Mouse (Mus musculus): ENCODE results near the gene Tprgl. TPM values are rescaled to one million over a fixed set of nuclear protein-coding genes. Genes with fewer than 3 reads are reported as not detected.

Gene Tprgl
- polyA plus RNA-seq, 1 experiment from 2014 or later: 125 TPM

GRCm38 (mm10) chr4:154197961-154198360 is 37.5 kb upstream of the Tprgl start:
- Histone ChIP-seq H3K27ac (ENCODE audit: low read depth, low read length) (no peak overlapping the region), H3K27me3 (ENCODE audit: control insufficient read depth, insufficient read depth, low read length) (no peaks in the 10 kb centered on the region), H3K36me3 (ENCODE audit: control insufficient read depth, insufficient read depth, low read length) (no peaks in the 10 kb centered on the region), H3K4me3 (ENCODE audit: low read depth, low read length) (no peak overlapping the region), H3K9ac (ENCODE audit: low read depth, low read length) (no peak overlapping the region), H3K4me2 (no peak overlapping the region), H3K4me1 (ENCODE audit: control insufficient read depth, insufficient read depth, low read length) (peaks cover 8% of the 10 kb centered on the region), H3K9me3 (replicated peaks; ENCODE audit: control insufficient read depth, low read length) (no peaks in the 10 kb centered on the region)
- 48% methylated on average over 6 of the region's 6 CpGs for WGBS (ENCODE audit: insufficient replicate concordance)
- 0 out of 2 replicates have a peak, but pooled peaks have one; percentile 12 for ATAC-seq (replicated peaks; ENCODE audit: insufficient number of reproducible peaks, low FRiP score, low TSS enrichment)

DNA sequence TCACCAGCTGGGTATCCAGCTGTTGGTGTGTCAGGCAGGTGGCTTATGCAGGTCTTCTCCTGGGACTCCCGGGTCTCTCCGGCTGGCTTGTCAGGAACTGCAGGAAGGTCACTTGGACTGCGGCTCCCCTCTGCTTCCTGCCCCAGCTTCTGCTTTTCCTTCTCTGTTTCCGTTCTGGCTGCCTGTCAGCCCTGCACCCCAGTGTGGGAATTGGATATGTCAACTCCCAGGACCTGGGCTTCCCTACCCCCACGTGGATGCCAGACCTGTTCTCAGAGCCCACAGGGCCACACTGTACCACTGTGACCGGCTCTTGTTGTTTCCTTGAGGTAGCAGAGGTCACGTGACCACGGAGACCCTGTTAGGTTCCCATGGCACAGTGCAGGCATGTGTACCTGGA is 28.5 kb upstream of the Tprgl start:
- 51% methylated on average over 8 of the region's 8 CpGs for WGBS (ENCODE audit: insufficient replicate concordance)
- Histone ChIP-seq H3K4me2 (no peak overlapping the region), H3K27me3 (ENCODE audit: control insufficient read depth, insufficient read depth, low read length) (no peaks in the 10 kb centered on the region), H3K27ac (ENCODE audit: low read depth, low read length) (peak overlapping the region; percentile 24; the same call in 1 of the 2 replicates), H3K4me1 (ENCODE audit: control insufficient read depth, insufficient read depth, low read length) (no peaks in the 10 kb centered on the region; the same call in 1 of the 2 replicates), H3K9ac (ENCODE audit: low read depth, low read length) (no peak overlapping the region), H3K4me3 (ENCODE audit: low read depth, low read length) (no peak overlapping the region), H3K9me3 (replicated peaks; ENCODE audit: control insufficient read depth, low read length) (no peaks in the 10 kb centered on the region), H3K36me3 (ENCODE audit: control insufficient read depth, insufficient read depth, low read length) (no peaks in the 10 kb centered on the region)
- no peak for ATAC-seq (replicated peaks; ENCODE audit: insufficient number of reproducible peaks, low FRiP score, low TSS enrichment)

DNA sequence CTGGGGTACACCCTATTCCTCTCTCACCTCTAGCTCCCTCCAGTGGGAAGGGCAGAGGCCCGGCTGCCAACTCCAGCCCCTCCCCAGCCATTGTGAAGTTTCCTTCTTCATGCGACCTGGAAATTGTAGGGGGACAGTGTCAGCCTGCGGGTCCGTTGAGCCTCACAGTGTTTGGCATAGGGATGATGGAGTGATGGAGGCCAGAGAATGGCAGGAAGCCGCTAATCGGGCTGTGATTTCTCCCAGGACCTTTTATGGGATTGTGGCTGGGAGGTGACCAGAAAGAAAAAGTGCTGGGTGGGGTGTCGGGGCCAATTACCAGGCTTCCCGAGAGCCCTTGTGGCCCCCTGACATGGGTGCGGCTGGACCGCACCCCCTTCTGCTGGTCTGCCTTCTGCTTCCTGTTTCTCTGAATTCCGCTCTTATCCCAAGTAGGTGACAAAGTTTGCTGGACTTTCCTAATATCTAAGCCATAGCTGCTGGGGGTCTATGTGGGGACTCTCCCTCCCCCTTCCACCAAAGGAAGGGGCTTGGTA is 25.6 kb upstream of the Tprgl start:
- Histone ChIP-seq H3K9me3 (replicated peaks; ENCODE audit: control insufficient read depth, low read length) (no peaks in the 10 kb centered on the region), H3K27ac (ENCODE audit: low read depth, low read length) (no peak overlapping the region; the same call in 1 of the 2 replicates), H3K4me3 (ENCODE audit: low read depth, low read length) (no peak overlapping the region), H3K36me3 (ENCODE audit: control insufficient read depth, insufficient read depth, low read length) (no peaks in the 10 kb centered on the region), H3K27me3 (ENCODE audit: control insufficient read depth, insufficient read depth, low read length) (no peaks in the 10 kb centered on the region), H3K9ac (ENCODE audit: low read depth, low read length) (no peak overlapping the region), H3K4me1 (ENCODE audit: control insufficient read depth, insufficient read depth, low read length) (no peaks in the 10 kb centered on the region; the same call in 1 of the 2 replicates), H3K4me2 (no peak overlapping the region)
- 57% methylated on average over 11 of the region's 11 CpGs for WGBS (ENCODE audit: insufficient replicate concordance)
- no peak for ATAC-seq (replicated peaks; ENCODE audit: insufficient number of reproducible peaks, low FRiP score, low TSS enrichment)

DNA sequence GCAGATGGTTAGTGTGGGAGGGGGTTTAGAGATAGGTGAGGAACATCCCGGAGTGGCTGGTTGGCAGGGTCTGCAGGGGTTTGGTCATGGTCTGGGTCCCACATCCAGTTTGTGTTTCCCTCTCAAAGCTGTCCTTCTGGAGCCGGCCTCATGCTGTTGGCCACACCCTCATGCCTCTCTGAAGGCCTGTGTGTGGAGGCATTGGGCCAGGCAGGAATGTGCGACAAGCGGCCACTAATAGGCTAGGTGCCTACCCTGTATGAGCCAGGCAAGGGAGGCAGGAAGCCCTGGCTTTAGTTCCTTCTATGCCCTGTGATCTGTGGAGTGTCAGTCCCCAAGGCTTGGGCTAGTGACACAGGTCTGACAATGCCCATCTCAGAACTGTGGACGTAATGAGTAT is 24.5 kb upstream of the Tprgl start:
- ATAC-seq (replicated peaks; ENCODE audit: insufficient number of reproducible peaks, low FRiP score, low TSS enrichment): no peak
- no peaks in the 10 kb centered on the region for H3K27me3 ChIP-seq (ENCODE audit: control insufficient read depth, insufficient read depth, low read length)
- H3K9ac ChIP-seq (ENCODE audit: low read depth, low read length): no peak overlapping the region
- no peaks in the 10 kb centered on the region; the same call in 1 of the 2 replicates for H3K4me1 ChIP-seq (ENCODE audit: control insufficient read depth, insufficient read depth, low read length)
- 56% methylated on average over 5 of the region's 5 CpGs for WGBS (ENCODE audit: insufficient replicate concordance)
- H3K9me3 ChIP-seq (replicated peaks; ENCODE audit: control insufficient read depth, low read length): no peaks in the 10 kb centered on the region
- no peak overlapping the region for H3K4me2 ChIP-seq
- no peak overlapping the region for H3K27ac ChIP-seq (ENCODE audit: low read depth, low read length)
- no peak overlapping the region for H3K4me3 ChIP-seq (ENCODE audit: low read depth, low read length)
- no peaks in the 10 kb centered on the region for H3K36me3 ChIP-seq (ENCODE audit: control insufficient read depth, insufficient read depth, low read length)

DNA sequence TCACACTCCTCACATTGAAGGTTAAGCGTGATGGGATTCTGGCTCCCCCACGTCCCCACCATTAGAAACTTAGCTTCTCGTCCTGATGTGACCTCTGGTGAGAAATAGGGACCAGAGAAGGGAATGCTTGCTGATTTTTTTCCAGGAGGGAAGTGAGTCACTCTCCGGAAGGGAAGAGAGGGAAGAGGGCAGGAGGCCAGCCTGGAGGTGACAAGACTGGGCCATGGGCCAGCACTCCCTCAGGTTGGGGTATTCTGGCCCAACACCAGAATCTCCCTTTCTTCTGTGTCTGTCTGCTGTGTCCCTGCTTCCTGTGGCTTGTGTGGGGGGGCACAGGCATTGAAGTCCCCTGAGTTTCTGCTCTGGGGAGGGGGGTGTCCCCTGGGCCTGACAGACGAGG is 23.1 kb upstream of the Tprgl start:
- ATAC-seq (replicated peaks; ENCODE audit: insufficient number of reproducible peaks, low FRiP score, low TSS enrichment): no peak; the same call in 1 of the 2 replicates
- Histone ChIP-seq H3K4me3 (ENCODE audit: low read depth, low read length) (no peak overlapping the region), H3K36me3 (ENCODE audit: control insufficient read depth, insufficient read depth, low read length) (no peaks in the 10 kb centered on the region), H3K9ac (ENCODE audit: low read depth, low read length) (no peak overlapping the region), H3K4me2 (no peak overlapping the region), H3K4me1 (ENCODE audit: control insufficient read depth, insufficient read depth, low read length) (no peaks in the 10 kb centered on the region; the same call in 1 of the 2 replicates), H3K27me3 (ENCODE audit: control insufficient read depth, insufficient read depth, low read length) (no peaks in the 10 kb centered on the region), H3K9me3 (replicated peaks; ENCODE audit: control insufficient read depth, low read length) (no peaks in the 10 kb centered on the region), H3K27ac (ENCODE audit: low read depth, low read length) (no peak overlapping the region)
- 55% methylated on average over 5 of the region's 5 CpGs for WGBS (ENCODE audit: insufficient replicate concordance)

DNA sequence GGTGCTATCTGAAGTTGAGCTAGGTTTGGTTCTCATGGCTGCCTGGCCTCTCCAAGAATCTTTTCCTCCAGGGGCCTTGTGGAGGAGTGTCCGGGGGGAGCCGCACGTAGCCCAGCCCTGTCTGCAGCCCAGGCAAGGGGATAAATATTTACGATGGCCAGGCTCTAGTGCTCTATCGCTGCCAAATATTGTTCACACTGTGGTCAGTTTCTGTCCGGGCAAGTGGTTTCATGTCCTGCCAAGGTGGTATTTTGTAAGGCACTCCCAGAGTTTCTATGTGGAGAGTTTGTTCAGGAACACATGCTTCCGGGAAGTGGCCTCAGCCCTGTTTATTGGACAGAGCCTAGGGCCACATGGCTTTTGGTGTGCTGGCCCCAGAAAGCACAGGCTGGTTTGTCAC is 20.5 kb upstream of the Tprgl start:
- WGBS (ENCODE audit: insufficient replicate concordance): 74% methylated on average over 7 of the region's 7 CpGs
- H3K27ac ChIP-seq (ENCODE audit: low read depth, low read length): no peak overlapping the region
- no peak overlapping the region for H3K4me3 ChIP-seq (ENCODE audit: low read depth, low read length)
- no peaks in the 10 kb centered on the region; the same call in 1 of the 2 replicates for H3K4me1 ChIP-seq (ENCODE audit: control insufficient read depth, insufficient read depth, low read length)
- H3K27me3 ChIP-seq (ENCODE audit: control insufficient read depth, insufficient read depth, low read length): no peaks in the 10 kb centered on the region
- H3K36me3 ChIP-seq (ENCODE audit: control insufficient read depth, insufficient read depth, low read length): no peaks in the 10 kb centered on the region
- H3K4me2 ChIP-seq: no peak overlapping the region
- H3K9ac ChIP-seq (ENCODE audit: low read depth, low read length): no peak overlapping the region
- ATAC-seq (replicated peaks; ENCODE audit: insufficient number of reproducible peaks, low FRiP score, low TSS enrichment): no peak
- H3K9me3 ChIP-seq (replicated peaks; ENCODE audit: control insufficient read depth, low read length): no peaks in the 10 kb centered on the region

GRCm38 (mm10) chr4:154177257-154177656 is 16.8 kb upstream of the Tprgl start:
- Histone ChIP-seq H3K27ac (ENCODE audit: low read depth, low read length) (no peak overlapping the region), H3K4me1 (ENCODE audit: control insufficient read depth, insufficient read depth, low read length) (peaks cover under 1% of the 10 kb centered on the region; the same call in 1 of the 2 replicates), H3K9ac (ENCODE audit: low read depth, low read length) (no peak overlapping the region), H3K27me3 (ENCODE audit: control insufficient read depth, insufficient read depth, low read length) (peaks cover 26% of the 10 kb centered on the region), H3K4me2 (no peak overlapping the region), H3K36me3 (ENCODE audit: control insufficient read depth, insufficient read depth, low read length) (no peaks in the 10 kb centered on the region), H3K9me3 (replicated peaks; ENCODE audit: control insufficient read depth, low read length) (no peaks in the 10 kb centered on the region), H3K4me3 (ENCODE audit: low read depth, low read length) (no peak overlapping the region)
- WGBS (ENCODE audit: insufficient replicate concordance): 53% methylated on average over 8 of the region's 8 CpGs
- ATAC-seq (replicated peaks; ENCODE audit: insufficient number of reproducible peaks, low FRiP score, low TSS enrichment): no peak

DNA sequence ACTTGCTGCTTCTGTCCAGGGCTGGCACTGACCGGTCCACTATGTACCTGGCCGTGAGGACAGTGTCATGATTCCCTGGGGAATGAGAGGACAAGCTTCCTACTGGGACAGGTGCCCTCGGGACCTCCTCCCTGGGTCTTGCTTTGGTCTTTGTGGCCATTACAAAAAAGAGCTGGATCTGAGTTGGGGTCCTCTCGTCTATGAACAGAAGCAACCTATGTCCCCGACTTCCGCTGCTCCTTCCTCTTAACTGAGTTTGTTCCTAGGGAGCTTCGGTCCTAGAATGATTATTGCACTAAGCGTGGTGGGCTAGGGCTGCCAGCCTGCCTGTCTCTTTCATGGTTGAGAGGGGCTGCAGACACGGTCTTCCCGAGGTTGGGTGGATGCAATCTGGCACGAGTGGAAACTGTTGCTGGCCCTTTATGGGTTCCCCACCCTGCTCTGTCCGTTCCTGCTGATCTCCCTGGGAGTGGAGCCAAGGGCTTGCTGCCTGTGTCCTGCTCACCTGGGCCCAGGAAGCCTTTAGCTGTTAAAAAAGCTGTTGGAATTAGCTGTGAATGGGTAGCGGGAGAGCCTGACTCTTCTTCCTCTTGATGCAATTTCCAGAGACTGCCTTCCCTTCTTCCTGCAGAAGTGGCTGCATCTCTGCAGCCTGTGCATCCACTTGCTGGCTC is 11.6 kb upstream of the Tprgl start:
- 33% methylated on average over 13 of the region's 13 CpGs for WGBS (ENCODE audit: insufficient replicate concordance)
- H3K36me3 ChIP-seq (ENCODE audit: control insufficient read depth, insufficient read depth, low read length): no peaks in the 10 kb centered on the region
- peaks cover 21% of the 10 kb centered on the region for H3K4me1 ChIP-seq (ENCODE audit: control insufficient read depth, insufficient read depth, low read length)
- no peaks in the 10 kb centered on the region for H3K9me3 ChIP-seq (replicated peaks; ENCODE audit: control insufficient read depth, low read length)
- ATAC-seq (replicated peaks; ENCODE audit: insufficient number of reproducible peaks, low FRiP score, low TSS enrichment): no peak
- H3K9ac ChIP-seq (ENCODE audit: low read depth, low read length): no peak overlapping the region
- no peak overlapping the region for H3K27ac ChIP-seq (ENCODE audit: low read depth, low read length)
- peak overlapping the region; percentile 54 for H3K4me3 ChIP-seq (ENCODE audit: low read depth, low read length)
- peaks cover 65% of the 10 kb centered on the region for H3K27me3 ChIP-seq (ENCODE audit: control insufficient read depth, insufficient read depth, low read length)
- H3K4me2 ChIP-seq: peak overlapping the region; percentile 96
